Mouse (Mus musculus) kidney, adult 2 months (tissue): ENCODE results near the gene Ablim1.

Experiments
- CTCF ChIP-seq: fragments of 200-500 bp; conservative IDR thresholded peaks from 2 replicates; pipeline ENCODE4 v1.5.1; 2011; ENCODE audit warnings: low read depth, mild to moderate bottlenecking, control low read depth, low read length, moderate library complexity, mixed read lengths; ENCODE audit not compliant: insufficient read depth, insufficient read length
- POLR2A ChIP-seq: fragments of 200-500 bp; IDR thresholded peaks from one replicate; pipeline ENCODE4 v1.6.1; 2011; ENCODE audit warnings: low read depth, low read length, control low read depth

GRCm38 (mm10) chr19:57114951-57115350 is 199.8 kb downstream of the Ablim1 start:
- TF ChIP-seq CTCF (no peak), POLR2A (no peak)
